Mouse (Mus musculus) liver, embryonic 16.5 days (tissue): ENCODE results near the gene Myo10. TPM values are rescaled to one million over a fixed set of nuclear protein-coding genes. Genes with fewer than 3 reads are reported as not detected.
A peak's percentile ranks its signal among the peaks of the same experiment; 100 is the strongest.

Source experiments
- ATAC-seq: fragments of 200-750 bp; cut with Nextera tagmentation; 2 replicates; pipeline ENCODE4 v1.8.0; 2017; ENCODE audit warnings: low read depth, mild to moderate bottlenecking, moderate number of reproducible peaks, moderate library complexity
- H3K27ac ChIP-seq: fragments of 300-500 bp; sonication (generic); 2 replicates; pipeline ENCODE4 v1.5.1; 2014; ENCODE audit warnings: mild to moderate bottlenecking, low read length
- H3K27me3 ChIP-seq: fragments of 300-500 bp; sonication (generic); 2 replicates; pipeline ENCODE4 v1.6.1; 2014; ENCODE audit warnings: low read depth, low read length, mixed read lengths; ENCODE audit not compliant: control insufficient read depth, insufficient read depth
- H3K36me3 ChIP-seq: fragments of 300-500 bp; sonication (generic); 2 replicates; pipeline ENCODE4 v1.6.1; 2014; ENCODE audit warnings: mild to moderate bottlenecking; ENCODE audit not compliant: control insufficient read depth, insufficient read depth
- H3K4me1 ChIP-seq: fragments of 300-500 bp; sonication (generic); 2 replicates; pipeline ENCODE4 v1.6.1; 2014; ENCODE audit warnings: low read depth, low read length, mixed read lengths; ENCODE audit not compliant: control insufficient read depth
- H3K4me2 ChIP-seq: fragments of 300-500 bp; sonication (generic); 2 replicates; pipeline ENCODE4 v1.6.1; 2014; ENCODE audit warnings: low read depth, low read length, mixed read lengths
- H3K4me3 ChIP-seq: fragments of 300-500 bp; sonication (generic); 2 replicates; pipeline ENCODE4 v1.5.1; 2014; ENCODE audit warnings: low read depth, mild to moderate bottlenecking, low read length
- H3K9ac ChIP-seq: fragments of 300-500 bp; sonication (generic); 2 replicates; pipeline ENCODE4 v1.6.1; 2014; ENCODE audit warnings: low read depth, low read length
- H3K9me3 ChIP-seq: fragments of 300-500 bp; sonication (generic); replicated peaks from 2 replicates; pipeline ENCODE4 v1.6.1; 2016; ENCODE audit warnings: low read length; ENCODE audit not compliant: control insufficient read depth
- WGBS: fragments of 180-500 bp; shearing (Covaris S2); extraction: QIAGEN DNeasy Blood & Tissue Kit; methylation state at CpG from one replicate; pipeline ENCODE4 v1.1.7; 2014; ENCODE audit not compliant: insufficient replicate concordance; 5-methylcytosine and 5-hydroxymethylcytosine counted together
- polyA plus RNA-seq: library from polyadenylated mRNA; unstranded; fragments of >200 nt; fragmentation: Nextera tagmentation; extraction: Ambion mirVana; gene quantifications from 2 replicates; pipeline ENCODE4 v1.2.1, GENCODE M21; 2015

Gene Myo10
- polyA plus RNA-seq, 1 experiment from 2014 or later, result 4.5 TPM

GRCm38 (mm10) chr15:25603286-25603685 is 19.0 kb upstream of the Myo10 start:
- 74% methylated on average over 6 of the region's 6 CpGs for WGBS
- no peaks in the 10 kb centered on the region for H3K36me3 ChIP-seq
- H3K4me3 ChIP-seq, result no peak overlapping the region
- ATAC-seq, result no peak
- no peaks in the 10 kb centered on the region; the same call in 1 of the 2 replicates for H3K4me1 ChIP-seq
- no peak overlapping the region for H3K4me2 ChIP-seq
- no peak overlapping the region for H3K27ac ChIP-seq
- H3K27me3 ChIP-seq, result no peaks in the 10 kb centered on the region
- H3K9me3 ChIP-seq, result no peaks in the 10 kb centered on the region
- no peak overlapping the region for H3K9ac ChIP-seq

- Histone ChIP-seq H3K27me3 (no peaks in the 10 kb centered on the region), H3K9me3 (no peaks in the 10 kb centered on the region), H3K27ac (no peak overlapping the region), H3K36me3 (no peaks in the 10 kb centered on the region), H3K4me3 (no peak overlapping the region), H3K9ac (no peak overlapping the region), H3K4me1 (peaks cover 8% of the 10 kb centered on the region), H3K4me2 (no peak overlapping the region)
- WGBS, result 47% methylated on average over 1 of the region's 1 CpGs
- ATAC-seq, result no peak
Measured at GRCm38 (mm10) chr15:25604231-25604630, 18.1 kb upstream of the Myo10 start.

GRCm38 (mm10) chr15:25605376-25605775 is 16.9 kb upstream of the Myo10 start:
- Histone ChIP-seq H3K4me1 (peaks cover 14% of the 10 kb centered on the region), H3K36me3 (no peaks in the 10 kb centered on the region), H3K4me3 (no peak overlapping the region), H3K27ac (no peak overlapping the region), H3K9me3 (no peaks in the 10 kb centered on the region), H3K27me3 (no peaks in the 10 kb centered on the region), H3K4me2 (no peak overlapping the region), H3K9ac (no peak overlapping the region)
- WGBS, result 37% methylated on average over 4 of the region's 4 CpGs
- no peak for ATAC-seq

GRCm38 (mm10) chr15:25608742-25609141 is 13.6 kb upstream of the Myo10 start:
- Histone ChIP-seq H3K27ac (no peak overlapping the region), H3K4me1 (peaks cover 17% of the 10 kb centered on the region), H3K9me3 (no peaks in the 10 kb centered on the region), H3K4me3 (no peak overlapping the region), H3K4me2 (peak overlapping the region; percentile 39), H3K9ac (no peak overlapping the region), H3K36me3 (no peaks in the 10 kb centered on the region), H3K27me3 (no peaks in the 10 kb centered on the region)
- peak; percentile 81 for ATAC-seq
- WGBS, result 9% methylated on average over 3 of the region's 3 CpGs

GRCm38 (mm10) chr15:25609253-25609652 is 13.1 kb upstream of the Myo10 start:
- no peaks in the 10 kb centered on the region for H3K9me3 ChIP-seq
- peak; percentile 57; the same call in 1 of the 2 replicates for ATAC-seq
- H3K4me3 ChIP-seq, result no peak overlapping the region; the same call in 1 of the 2 replicates
- H3K4me1 ChIP-seq, result peaks cover 17% of the 10 kb centered on the region
- peak overlapping the region; percentile 39 for H3K4me2 ChIP-seq
- no peaks in the 10 kb centered on the region for H3K36me3 ChIP-seq
- no peak overlapping the region for H3K27ac ChIP-seq
- WGBS, result 4% methylated on average over 10 of the region's 10 CpGs
- no peaks in the 10 kb centered on the region for H3K27me3 ChIP-seq
- no peak overlapping the region for H3K9ac ChIP-seq

- H3K9me3 ChIP-seq, result no peaks in the 10 kb centered on the region
- H3K4me2 ChIP-seq, result no peak overlapping the region; the same call in 1 of the 2 replicates
- ATAC-seq, result no peak
- H3K4me3 ChIP-seq, result no peak overlapping the region
- no peaks in the 10 kb centered on the region for H3K27me3 ChIP-seq
- no peaks in the 10 kb centered on the region for H3K36me3 ChIP-seq
- 49% methylated on average over 6 of the region's 6 CpGs for WGBS
- H3K4me1 ChIP-seq, result peaks cover 17% of the 10 kb centered on the region
- no peak overlapping the region for H3K27ac ChIP-seq
- no peak overlapping the region for H3K9ac ChIP-seq
Measured at GRCm38 (mm10) chr15:25611178-25611577, 11.1 kb upstream of the Myo10 start.

- Histone ChIP-seq H3K27me3 (peaks cover 27% of the 10 kb centered on the region), H3K9ac (no peak overlapping the region), H3K4me2 (no peak overlapping the region), H3K27ac (no peak overlapping the region), H3K4me1 (peaks cover 8% of the 10 kb centered on the region), H3K36me3 (no peaks in the 10 kb centered on the region), H3K9me3 (no peaks in the 10 kb centered on the region), H3K4me3 (no peak overlapping the region)
- no peak for ATAC-seq
- 65% methylated on average over 4 of the region's 4 CpGs for WGBS
Measured at GRCm38 (mm10) chr15:25620560-25620959, 1.8 kb upstream of the Myo10 start.

- Histone ChIP-seq H3K4me3 (peak overlapping the region; percentile 71), H3K4me2 (peak overlapping the region; percentile 81), H3K9ac (peak overlapping the region; percentile 47), H3K4me1 (peaks cover 8% of the 10 kb centered on the region), H3K36me3 (no peaks in the 10 kb centered on the region), H3K27me3 (peaks cover 27% of the 10 kb centered on the region), H3K9me3 (no peaks in the 10 kb centered on the region), H3K27ac (no peak overlapping the region; the same call in 1 of the 2 replicates)
- ATAC-seq, result peak; percentile 8
- WGBS, result 9% methylated on average over 20 of the region's 20 CpGs
Measured at GRCm38 (mm10) chr15:25621351-25622199, 750 bp upstream of the Myo10 start.

- peak; percentile 5; the same call in 1 of the 2 replicates for ATAC-seq
- peak overlapping the region; percentile 65 for H3K9ac ChIP-seq
Measured at GRCm38 (mm10) chr15:25622867-25623471, 644 bp downstream of the Myo10 start.

More at GRCm38 (mm10) chr15:25622867-25623471, 644 bp downstream of the Myo10 start:
- Histone ChIP-seq H3K4me3 (peak overlapping the region; percentile 71), H3K27ac (peak overlapping the region; percentile 76), H3K27me3 (peaks cover 27% of the 10 kb centered on the region), H3K9me3 (no peaks in the 10 kb centered on the region), H3K36me3 (no peaks in the 10 kb centered on the region), H3K4me1 (peaks cover 8% of the 10 kb centered on the region), H3K4me2 (peak overlapping the region; percentile 81)
- 0% methylated on average over 61 of the region's 61 CpGs for WGBS
